Comparison of ENCODE assay signal across 25 mouse cellular contexts in the genomic region with DNA sequence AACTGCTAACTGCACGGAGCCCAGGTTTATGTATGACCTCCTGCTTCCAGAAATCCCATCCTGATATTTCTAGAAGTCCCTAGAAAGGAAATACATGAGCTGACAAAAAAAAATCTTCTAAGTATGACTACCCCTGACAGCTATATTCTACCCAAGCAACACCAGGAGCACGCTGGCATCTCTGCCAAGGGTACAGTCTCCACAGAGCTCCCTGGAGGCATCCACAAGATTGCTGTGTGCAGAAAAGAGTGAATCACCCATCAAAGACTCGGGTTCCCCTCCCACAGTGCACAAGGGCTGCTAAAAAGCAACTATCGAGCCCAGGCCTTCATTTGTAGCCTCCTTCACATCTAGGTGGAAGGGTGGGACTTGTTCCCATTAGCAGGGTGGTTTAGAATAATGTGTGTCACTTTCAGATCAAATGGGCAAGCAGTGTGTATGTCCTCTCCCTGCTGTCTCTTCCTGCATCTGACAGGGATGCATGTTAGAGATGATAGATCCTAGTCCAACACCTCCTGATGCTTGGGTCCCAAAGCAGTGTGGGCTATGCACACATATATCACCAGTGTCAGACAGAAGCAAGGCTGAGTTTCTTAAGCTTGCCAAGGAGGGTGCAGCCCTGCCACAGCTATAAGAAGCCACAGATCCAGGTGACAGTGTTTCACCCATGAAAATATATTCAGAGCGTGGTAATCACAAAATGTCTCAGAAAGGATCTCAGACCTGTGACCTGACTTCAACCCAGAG.
DNase-seq lines count a peak whose midpoint lies in the region; ATAC-seq and TF ChIP-seq lines count a peak whose summit lies in the region.
"Had no signal": no experiment of that assay in that cellular context is flagged by ENCODE, and none has a peak within 500 bp of the region (broad histone marks: within the 10 kb centered on the region; RNA-seq: fewer than 3 reads in every experiment).

No protein-coding gene starts in this region.

- no peak; the same call in 1 of the 2 replicates for TF ChIP-seq CTCF in left cerebral cortex, adult 2 months (IDR thresholded peaks at IDR 0.05)

- ATAC-seq in forebrain, embryonic 13.5 days: no peak
- ATAC-seq: inflammation-experienced regulatory T-cells, adult 6 months; midbrain, embryonic 15.5 days; Patski had no signal

- H3K27ac ChIP-seq in left cerebral cortex, adult 2 months: peak overlapping the region; percentile 64
- no peak overlapping the region for H3K27ac ChIP-seq in forebrain, embryonic 13.5 days
- H3K27ac ChIP-seq: heart, adult 2 months; hindbrain, embryonic 13.5 days; kidney, postnatal 0 days; macrophage; midbrain, embryonic 15.5 days; neural tube, embryonic 12.5 days had no signal

- WGBS in forebrain, embryonic 13.5 days: 76% methylated on average over 5 of the region's 5 CpGs

- no peak overlapping the region for H3K4me3 ChIP-seq in left cerebral cortex, adult 2 months
- H3K4me3 ChIP-seq in forebrain, embryonic 13.5 days: no peak overlapping the region
- H3K4me3 ChIP-seq: heart, adult 2 months; hindbrain, embryonic 13.5 days; midbrain, embryonic 15.5 days; neural tube, embryonic 12.5 days had no signal

- H3K36me3 ChIP-seq in forebrain, embryonic 13.5 days (ENCODE audit: poor library complexity, severe bottlenecking): no peaks in the 10 kb centered on the region
- H3K36me3 ChIP-seq: G1E; hindbrain, embryonic 13.5 days; midbrain, embryonic 15.5 days; neural tube, embryonic 12.5 days had no signal

- peak; percentile 86 for DNase-seq in right cerebral cortex, adult 18-20 months
- no peak for DNase-seq in right cerebral cortex, postnatal 4 days
- peak; percentile 39 to 46 for DNase-seq in left cerebral cortex, adult 2 months (ENCODE audit: extremely low spot score in 1 of 2, low spot score in 2 of 2)
- peak; percentile 61 to 69 for DNase-seq in right cerebral cortex, postnatal 10 days (ENCODE audit: low spot score in 2 of 2)
- DNase-seq in cerebellum, adult 8-10 months: no peak
- no peak for DNase-seq in urinary bladder, postnatal 14 days (ENCODE audit: low spot score)
- DNase-seq: adrenal gland, postnatal 36 days; B cell, adult 2 months; cerebellum, adult 11 months; cerebellum, postnatal 10 days; gastrocnemius, postnatal 25 days; heart, adult 2 months; kidney, adult 2 months; retina, postnatal 1 day; thymus, postnatal 25 days had no signal

- peaks cover 4% of the 10 kb centered on the region; the same call in 1 of the 2 replicates for H3K9me3 ChIP-seq in forebrain, embryonic 13.5 days (replicated peaks)
- H3K9me3 ChIP-seq: midbrain, embryonic 15.5 days had no signal

- no peaks in the 10 kb centered on the region for H3K4me1 ChIP-seq in forebrain, embryonic 13.5 days
- H3K4me1 ChIP-seq: hindbrain, embryonic 13.5 days; midbrain, embryonic 15.5 days; neural tube, embryonic 12.5 days had no signal

- H3K9ac ChIP-seq in forebrain, embryonic 13.5 days: no peak overlapping the region
- H3K9ac ChIP-seq: hindbrain, embryonic 13.5 days; midbrain, embryonic 15.5 days; neural tube, embryonic 12.5 days had no signal

- no peak overlapping the region for H3K4me2 ChIP-seq in forebrain, embryonic 13.5 days
- H3K4me2 ChIP-seq: hindbrain, embryonic 13.5 days; midbrain, embryonic 15.5 days; neural tube, embryonic 12.5 days had no signal

- H3K27me3 ChIP-seq in forebrain, embryonic 13.5 days: no peaks in the 10 kb centered on the region
- H3K27me3 ChIP-seq: CH12.LX; hindbrain, embryonic 13.5 days; midbrain, embryonic 15.5 days; neural tube, embryonic 12.5 days had no signal

- intact Hi-C loops in left cerebral cortex, adult 2 months (cut with DNase I): loop anchor here (5.0 kb wide), 2 partner anchors 39 to 56 kb away; no protein-coding TSS in a partner anchor

Comparison
In these comparisons a context has a peak if more than half of its experiments do, and no peak if none do; other contexts are left out.
1. DNase-seq: peak in right cerebral cortex, adult 18-20 months (single experiment), left cerebral cortex, adult 2 months (2 of 2) and right cerebral cortex, postnatal 10 days (2 of 2); none in right cerebral cortex, postnatal 4 days (single experiment), cerebellum, adult 8-10 months (single experiment) and urinary bladder, postnatal 14 days (single experiment).